Mouse (Mus musculus): ENCODE measurements around the gene Reep1. TPM values are rescaled to one million over a fixed set of nuclear protein-coding genes. Genes with fewer than 3 reads are reported as not detected.

Gene Reep1
- polyA plus RNA-seq, 1 experiment from 2014 or later: 17.2 TPM

- H3K4me1 ChIP-seq: peaks cover 15% of the 10 kb centered on the region
- H3K9me3 ChIP-seq (replicated peaks): no peaks in the 10 kb centered on the region
- H3K4me2 ChIP-seq (replicated peaks): no peak overlapping the region
- H3K27me3 ChIP-seq: no peaks in the 10 kb centered on the region
- ATAC-seq (ENCODE audit: insufficient number of reproducible peaks, low FRiP score, low TSS enrichment, low read depth): no peak
- 83% methylated on average over 4 of the region's 4 CpGs for WGBS
- no peak overlapping the region for H3K27ac ChIP-seq (replicated peaks)
- no peak overlapping the region for H3K9ac ChIP-seq
- H3K36me3 ChIP-seq: no peaks in the 10 kb centered on the region
- no peak overlapping the region for H3K4me3 ChIP-seq (replicated peaks)
Observed at GRCm38 (mm10) chr6:71758780-71759179, 51.4 kb downstream of the Reep1 start.

GRCm38 (mm10) chr6:71760073-71760472 lies 52.7 kb downstream of the Reep1 start:
- H3K9me3 ChIP-seq (replicated peaks): no peaks in the 10 kb centered on the region
- H3K4me3 ChIP-seq (replicated peaks): no peak overlapping the region
- WGBS: 83% methylated on average over 6 of the region's 6 CpGs
- peaks cover 15% of the 10 kb centered on the region for H3K4me1 ChIP-seq
- no peak for ATAC-seq (ENCODE audit: insufficient number of reproducible peaks, low FRiP score, low TSS enrichment, low read depth)
- no peaks in the 10 kb centered on the region for H3K27me3 ChIP-seq
- no peaks in the 10 kb centered on the region for H3K36me3 ChIP-seq
- H3K9ac ChIP-seq: no peak overlapping the region
- H3K4me2 ChIP-seq (replicated peaks): no peak overlapping the region
- H3K27ac ChIP-seq (replicated peaks): no peak overlapping the region

DNA sequence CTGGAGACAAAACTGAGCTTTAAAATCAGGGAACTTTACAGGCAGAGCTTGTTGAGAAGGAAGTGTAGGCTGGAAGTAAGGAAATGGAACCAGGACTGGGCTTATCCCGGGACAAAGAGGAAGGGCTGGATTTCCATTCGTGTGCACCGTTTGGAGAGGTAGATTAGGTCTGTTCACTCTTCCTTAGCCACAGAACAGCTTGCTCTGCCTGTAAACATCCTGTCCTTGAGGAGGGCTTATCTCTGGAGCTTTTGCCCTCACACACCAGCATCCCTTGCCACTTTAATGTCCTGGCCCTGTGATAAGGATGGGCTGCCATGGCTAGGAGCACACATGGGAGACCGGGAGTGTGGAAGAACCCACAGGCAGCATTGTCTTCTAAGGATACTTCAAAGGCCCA lies 60.4 kb downstream of the Reep1 start:
- Histone ChIP-seq H3K9ac (no peak overlapping the region), H3K9me3 (replicated peaks) (no peaks in the 10 kb centered on the region), H3K27ac (replicated peaks) (no peak overlapping the region), H3K4me2 (replicated peaks) (no peak overlapping the region), H3K27me3 (no peaks in the 10 kb centered on the region), H3K4me3 (replicated peaks) (no peak overlapping the region), H3K36me3 (no peaks in the 10 kb centered on the region), H3K4me1 (no peaks in the 10 kb centered on the region)
- WGBS: 72% methylated on average over 4 of the region's 4 CpGs
- ATAC-seq (ENCODE audit: insufficient number of reproducible peaks, low FRiP score, low TSS enrichment, low read depth): no peak

DNA sequence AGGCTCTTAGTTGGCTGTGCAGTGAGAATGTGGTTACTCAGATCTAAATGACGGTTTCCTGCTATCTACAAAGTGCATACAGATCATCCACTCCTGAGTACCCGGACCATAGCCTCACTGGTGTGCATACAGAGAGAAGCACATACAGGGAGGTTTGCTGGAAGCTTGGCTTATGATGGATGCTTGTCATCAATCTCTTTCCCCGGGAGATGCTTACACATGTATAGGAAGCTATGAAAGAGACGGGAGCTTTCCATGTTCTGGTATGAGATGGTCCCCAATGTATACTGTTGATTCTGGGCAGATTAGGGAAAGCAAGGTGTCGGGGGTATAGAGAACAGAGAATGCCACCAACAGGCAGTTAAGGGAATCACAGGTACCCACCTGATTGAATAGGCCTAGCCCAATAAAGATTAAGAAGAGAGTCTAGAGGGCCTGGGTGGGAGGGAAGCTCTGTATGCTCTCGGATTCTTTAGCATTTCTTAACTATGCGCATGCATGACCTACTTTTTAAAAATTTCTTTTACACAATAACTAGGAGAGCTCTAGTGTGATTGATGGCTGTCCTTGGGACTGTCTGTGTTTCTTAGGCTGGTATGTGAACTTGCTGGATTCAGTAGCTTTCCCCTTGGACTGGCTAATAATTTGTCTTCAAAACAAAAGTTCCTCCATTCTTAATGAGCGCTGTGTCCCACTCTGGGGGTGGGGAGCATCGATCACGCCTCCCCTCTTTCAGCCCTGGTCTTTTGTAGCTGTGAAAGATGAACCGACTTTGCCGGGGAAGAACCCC lies 62.7 kb downstream of the Reep1 start:
- Histone ChIP-seq H3K9ac (no peak overlapping the region), H3K4me1 (no peaks in the 10 kb centered on the region), H3K36me3 (no peaks in the 10 kb centered on the region), H3K4me3 (replicated peaks) (no peak overlapping the region), H3K27ac (replicated peaks) (no peak overlapping the region), H3K9me3 (replicated peaks) (no peaks in the 10 kb centered on the region), H3K4me2 (replicated peaks) (no peak overlapping the region), H3K27me3 (no peaks in the 10 kb centered on the region)
- no peak for ATAC-seq (ENCODE audit: insufficient number of reproducible peaks, low FRiP score, low TSS enrichment, low read depth)
- 74% methylated on average over 12 of the region's 12 CpGs for WGBS

GRCm38 (mm10) chr6:71770856-71771255 lies 63.5 kb downstream of the Reep1 start:
- no peaks in the 10 kb centered on the region for H3K9me3 ChIP-seq (replicated peaks)
- no peak overlapping the region for H3K27ac ChIP-seq (replicated peaks)
- WGBS: 96% methylated on average over 4 of the region's 4 CpGs
- no peaks in the 10 kb centered on the region for H3K36me3 ChIP-seq
- H3K4me1 ChIP-seq: no peaks in the 10 kb centered on the region
- no peak overlapping the region for H3K9ac ChIP-seq
- ATAC-seq (ENCODE audit: insufficient number of reproducible peaks, low FRiP score, low TSS enrichment, low read depth): no peak
- no peaks in the 10 kb centered on the region for H3K27me3 ChIP-seq
- no peak overlapping the region for H3K4me2 ChIP-seq (replicated peaks)
- H3K4me3 ChIP-seq (replicated peaks): no peak overlapping the region

- no peaks in the 10 kb centered on the region for H3K4me1 ChIP-seq
- no peak overlapping the region for H3K9ac ChIP-seq
- H3K4me3 ChIP-seq (replicated peaks): no peak overlapping the region
- H3K27me3 ChIP-seq: no peaks in the 10 kb centered on the region
- 90% methylated on average over 4 of the region's 4 CpGs for WGBS
- no peaks in the 10 kb centered on the region for H3K9me3 ChIP-seq (replicated peaks)
- no peak overlapping the region for H3K4me2 ChIP-seq (replicated peaks)
- H3K36me3 ChIP-seq: no peaks in the 10 kb centered on the region
- no peak overlapping the region for H3K27ac ChIP-seq (replicated peaks)
- ATAC-seq (ENCODE audit: insufficient number of reproducible peaks, low FRiP score, low TSS enrichment, low read depth): no peak
Observed at GRCm38 (mm10) chr6:71771282-71771681, 63.9 kb downstream of the Reep1 start.

DNA sequence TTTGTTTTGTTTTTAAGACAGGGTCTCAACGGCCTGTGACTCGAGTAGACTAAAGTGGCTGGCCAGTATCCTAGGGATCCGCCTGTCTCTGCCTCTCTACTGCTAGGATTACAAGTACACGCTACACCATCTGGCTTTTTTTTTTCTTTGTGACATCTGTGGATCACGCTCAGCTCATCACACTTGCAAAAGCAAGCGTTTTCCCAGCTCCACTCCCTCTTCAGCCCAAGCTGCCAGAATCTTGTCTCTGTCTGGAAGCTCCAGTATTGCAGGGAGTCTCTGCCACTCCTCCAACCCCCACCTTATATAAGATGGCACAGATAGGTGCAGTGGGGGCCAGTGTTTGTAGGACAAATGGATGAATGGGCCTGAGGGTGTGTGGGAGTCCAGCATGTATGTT lies 64.8 kb downstream of the Reep1 start:
- no peak overlapping the region for H3K4me3 ChIP-seq (replicated peaks)
- no peak overlapping the region for H3K27ac ChIP-seq (replicated peaks)
- no peaks in the 10 kb centered on the region for H3K9me3 ChIP-seq (replicated peaks)
- H3K9ac ChIP-seq: no peak overlapping the region
- H3K4me2 ChIP-seq (replicated peaks): no peak overlapping the region
- H3K4me1 ChIP-seq: no peaks in the 10 kb centered on the region
- 60% methylated on average over 6 of the region's 6 CpGs for WGBS
- H3K27me3 ChIP-seq: no peaks in the 10 kb centered on the region
- no peaks in the 10 kb centered on the region for H3K36me3 ChIP-seq
- ATAC-seq (ENCODE audit: insufficient number of reproducible peaks, low FRiP score, low TSS enrichment, low read depth): no peak

DNA sequence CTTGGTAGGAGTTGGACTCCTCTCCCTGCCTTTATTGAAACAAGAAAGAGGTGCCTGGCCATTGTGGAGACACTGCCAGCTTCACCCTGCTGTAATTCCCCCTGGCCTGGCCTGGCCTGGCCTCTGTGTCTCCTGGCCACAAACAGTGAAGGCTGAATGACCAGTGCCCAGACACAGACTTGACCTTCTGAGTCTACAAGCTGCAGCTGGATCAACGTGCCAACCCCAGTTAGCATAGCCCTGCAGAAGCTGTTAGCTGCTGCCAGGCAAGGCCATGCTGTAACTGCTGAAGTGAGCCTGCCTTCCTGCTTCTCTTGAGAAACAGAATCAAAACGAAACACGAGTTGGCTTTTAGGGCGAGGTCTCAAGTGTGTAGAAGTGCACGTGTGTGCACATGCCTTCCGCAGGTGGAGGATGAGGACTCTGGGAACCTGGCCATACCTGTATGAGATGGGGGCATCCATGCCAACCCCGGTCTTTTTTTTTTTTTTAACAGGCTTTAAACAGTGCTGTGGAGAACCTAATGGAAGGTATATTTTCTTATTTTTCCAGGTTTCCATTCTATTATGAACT lies 65.4 kb downstream of the Reep1 start:
- no peaks in the 10 kb centered on the region for H3K36me3 ChIP-seq
- whole genome bisulfite sequencing: 73% methylated on average over 7 of the region's 7 CpGs
- no peak overlapping the region for H3K27ac ChIP-seq (replicated peaks)
- no peak overlapping the region for H3K4me2 ChIP-seq (replicated peaks)
- no peak overlapping the region for H3K4me3 ChIP-seq (replicated peaks)
- H3K4me1 ChIP-seq: no peaks in the 10 kb centered on the region
- no peak overlapping the region for H3K9ac ChIP-seq
- H3K9me3 ChIP-seq (replicated peaks): no peaks in the 10 kb centered on the region
- no peaks in the 10 kb centered on the region for H3K27me3 ChIP-seq
- ATAC-seq (ENCODE audit: insufficient number of reproducible peaks, low FRiP score, low TSS enrichment, low read depth): no peak

- H3K9me3 ChIP-seq (replicated peaks): no peaks in the 10 kb centered on the region
- H3K9ac ChIP-seq: no peak overlapping the region
- H3K4me1 ChIP-seq: no peaks in the 10 kb centered on the region
- no peak overlapping the region for H3K4me2 ChIP-seq (replicated peaks)
- no peak for ATAC-seq (ENCODE audit: insufficient number of reproducible peaks, low FRiP score, low TSS enrichment, low read depth)
- H3K36me3 ChIP-seq: no peaks in the 10 kb centered on the region
- H3K4me3 ChIP-seq (replicated peaks): no peak overlapping the region
- no peaks in the 10 kb centered on the region for H3K27me3 ChIP-seq
- whole genome bisulfite sequencing: 88% methylated on average over 5 of the region's 5 CpGs
- H3K27ac ChIP-seq (replicated peaks): no peak overlapping the region
Observed at GRCm38 (mm10) chr6:71778016-71778415, 70.7 kb downstream of the Reep1 start.

GRCm38 (mm10) chr6:71779831-71780230 lies 72.5 kb downstream of the Reep1 start:
- Histone ChIP-seq H3K27ac (replicated peaks) (no peak overlapping the region), H3K36me3 (no peaks in the 10 kb centered on the region), H3K4me3 (replicated peaks) (no peak overlapping the region), H3K9me3 (replicated peaks) (no peaks in the 10 kb centered on the region), H3K4me1 (no peaks in the 10 kb centered on the region), H3K4me2 (replicated peaks) (no peak overlapping the region), H3K9ac (no peak overlapping the region), H3K27me3 (no peaks in the 10 kb centered on the region)
- WGBS: 68% methylated on average over 2 of the region's 2 CpGs
- ATAC-seq (ENCODE audit: insufficient number of reproducible peaks, low FRiP score, low TSS enrichment, low read depth): no peak

- Histone ChIP-seq H3K9me3 (replicated peaks) (no peaks in the 10 kb centered on the region), H3K9ac (no peak overlapping the region), H3K4me2 (replicated peaks) (no peak overlapping the region), H3K36me3 (no peaks in the 10 kb centered on the region), H3K27ac (replicated peaks) (no peak overlapping the region), H3K4me1 (no peaks in the 10 kb centered on the region), H3K4me3 (replicated peaks) (no peak overlapping the region), H3K27me3 (no peaks in the 10 kb centered on the region)
- no peak for ATAC-seq (ENCODE audit: insufficient number of reproducible peaks, low FRiP score, low TSS enrichment, low read depth)
- WGBS: 85% methylated on average over 7 of the region's 7 CpGs
Observed at GRCm38 (mm10) chr6:71780431-71780830, 73.1 kb downstream of the Reep1 start.

DNA sequence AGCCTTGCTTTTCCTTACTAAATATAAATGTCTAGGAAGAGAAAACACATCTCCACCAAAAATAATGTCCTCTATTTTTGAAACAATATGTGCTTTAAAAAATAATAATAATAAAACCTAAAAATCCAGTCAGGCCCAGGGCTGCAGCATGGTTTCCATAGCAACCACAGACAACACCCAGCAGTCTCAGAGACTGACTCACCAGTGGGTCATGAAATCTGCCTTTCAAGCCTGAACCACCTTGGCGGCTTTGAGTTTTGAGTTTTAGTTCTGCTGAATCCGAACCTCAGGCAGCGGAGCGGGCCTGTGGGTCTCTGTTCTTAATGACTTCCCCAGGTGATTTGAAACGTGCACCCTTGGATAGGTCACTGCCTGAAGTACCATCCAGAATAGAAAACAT lies 75.8 kb downstream of the Reep1 start:
- no peak for ATAC-seq (ENCODE audit: insufficient number of reproducible peaks, low FRiP score, low TSS enrichment, low read depth)
- no peaks in the 10 kb centered on the region for H3K4me1 ChIP-seq
- no peaks in the 10 kb centered on the region for H3K36me3 ChIP-seq
- H3K4me2 ChIP-seq (replicated peaks): no peak overlapping the region
- no peak overlapping the region for H3K4me3 ChIP-seq (replicated peaks)
- no peak overlapping the region for H3K27ac ChIP-seq (replicated peaks)
- WGBS: 83% methylated on average over 5 of the region's 5 CpGs
- no peak overlapping the region for H3K9ac ChIP-seq
- no peaks in the 10 kb centered on the region for H3K27me3 ChIP-seq
- H3K9me3 ChIP-seq (replicated peaks): no peaks in the 10 kb centered on the region
